Mouse (Mus musculus) bone marrow, adult 2 months (tissue): ENCODE data around the gene Armh3.

Source experiments
- CTCF ChIP-seq: fragments of 200-500 bp; IDR thresholded peaks from 2 replicates; pipeline ENCODE4 v1.5.1; 2011; ENCODE audit warnings: low read length, control low read depth; ENCODE audit not compliant: control insufficient read depth, insufficient read depth
- POLR2A ChIP-seq: fragments of 200-500 bp; IDR thresholded peaks from 2 replicates; pipeline ENCODE4 v1.6.1; 2011; ENCODE audit warnings: low read depth, mild to moderate bottlenecking, control low read depth, low read length, borderline replicate concordance; ENCODE audit not compliant: control insufficient read depth

DNA sequence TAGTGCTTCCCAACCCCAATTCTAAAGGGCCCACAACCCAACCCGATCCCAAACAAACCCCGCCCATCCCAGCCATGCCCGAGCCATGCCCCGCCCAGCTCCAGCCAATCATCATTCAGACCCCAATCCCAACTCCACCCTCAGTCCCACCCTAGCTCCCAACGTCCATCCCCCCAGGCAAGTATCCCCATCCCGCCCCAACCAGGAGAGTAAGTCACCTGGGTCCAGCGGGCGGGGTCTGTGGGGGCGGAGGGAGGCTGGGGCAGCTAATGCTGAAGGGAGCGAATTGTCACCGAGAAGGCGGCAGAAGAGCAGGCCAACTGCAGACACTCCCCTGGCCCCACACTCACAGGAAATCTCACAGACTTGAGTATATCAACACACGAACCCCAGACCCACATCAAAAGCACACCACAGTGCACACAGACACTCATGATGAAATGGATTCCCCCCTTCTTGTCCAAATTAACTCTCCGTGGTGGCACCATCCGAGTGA lies 202.2 kb downstream of the Armh3 start:
- TF ChIP-seq POLR2A (no peak), CTCF (no peak)
